Mouse (Mus musculus) forebrain, embryonic 13.5 days (tissue): Measurements from ENCODE around the gene Csrp1. TPM values are rescaled to one million over a fixed set of nuclear protein-coding genes. Genes with fewer than 3 reads are reported as not detected.

Source experiments
- ATAC-seq: fragments of 200-750 bp; cut with Nextera tagmentation; 2 replicates; pipeline ENCODE4 v1.8.0; 2017
- H3K27ac ChIP-seq: fragments of 300-500 bp; sonication (generic); 2 replicates; pipeline ENCODE4 v1.5.1; 2015; ENCODE audit warnings: inconsistent platforms, mild to moderate bottlenecking, moderate library complexity
- H3K27me3 ChIP-seq: fragments of 300-500 bp; sonication (generic); 2 replicates; pipeline ENCODE4 v1.6.1; 2015; ENCODE audit warnings: mild to moderate bottlenecking, inconsistent platforms
- H3K36me3 ChIP-seq: fragments of 300-500 bp; sonication (generic); 2 replicates; pipeline ENCODE4 v1.6.1; 2015; ENCODE audit warnings: mild to moderate bottlenecking, inconsistent platforms; ENCODE audit not compliant: poor library complexity, severe bottlenecking
- H3K4me1 ChIP-seq: fragments of 300-500 bp; sonication (generic); 2 replicates; pipeline ENCODE4 v1.6.1; 2015; ENCODE audit warnings: inconsistent platforms
- H3K4me2 ChIP-seq: fragments of 300-500 bp; sonication (generic); 2 replicates; pipeline ENCODE4 v1.6.1; 2015; ENCODE audit warnings: inconsistent platforms, mild to moderate bottlenecking, moderate library complexity
- H3K4me3 ChIP-seq: fragments of 300-500 bp; sonication (generic); 2 replicates; pipeline ENCODE4 v1.5.1; 2015; ENCODE audit warnings: mild to moderate bottlenecking, inconsistent platforms
- H3K9ac ChIP-seq: fragments of 300-500 bp; sonication (generic); 2 replicates; pipeline ENCODE4 v1.6.1; 2015; ENCODE audit warnings: mild to moderate bottlenecking, inconsistent platforms
- H3K9me3 ChIP-seq: fragments of 300-500 bp; sonication (generic); replicated peaks from 2 replicates; pipeline ENCODE4 v1.6.1; 2016; ENCODE audit warnings: inconsistent platforms
- WGBS: fragments of 180-500 bp; shearing (Covaris S2); methylation state at CpG from one replicate; pipeline ENCODE4 v1.1.7; 2015; 5-methylcytosine and 5-hydroxymethylcytosine counted together
- polyA plus RNA-seq: library from polyadenylated mRNA; unstranded; fragments of >200 nt; fragmentation: Nextera tagmentation; extraction: Ambion mirVana; gene quantifications from 2 replicates; pipeline ENCODE4 v1.2.1, GENCODE M21; 2015

The Csrp1 gene
- polyA plus RNA-seq, 1 experiment from 2014 or later, result 21.7 TPM

GRCm38 (mm10) chr1:135766592-135767306 lies 46.9 kb downstream of the Csrp1 start:
- Histone ChIP-seq H3K4me2 (peak overlapping the region; percentile 96), H3K36me3 (no peaks in the 10 kb centered on the region), H3K9ac (peak overlapping the region; percentile 86), H3K4me1 (peaks cover 20% of the 10 kb centered on the region), H3K27ac (peak overlapping the region; percentile 51), H3K9me3 (no peaks in the 10 kb centered on the region), H3K4me3 (peak overlapping the region; percentile 62), H3K27me3 (peaks cover 9% of the 10 kb centered on the region)
- peak; percentile 28; the same call in 1 of the 2 replicates for ATAC-seq
- WGBS, result 29% methylated on average over 30 of the region's 30 CpGs

GRCm38 (mm10) chr1:135767324-135767890 lies 47.5 kb downstream of the Csrp1 start:
- Histone ChIP-seq H3K27me3 (peaks cover 9% of the 10 kb centered on the region), H3K9ac (0 out of 2 replicates have a peak overlapping the region, but pooled peaks have one; percentile 86), H3K36me3 (no peaks in the 10 kb centered on the region), H3K27ac (no peak overlapping the region), H3K4me2 (peak overlapping the region; percentile 96), H3K4me3 (peak overlapping the region; percentile 62), H3K9me3 (no peaks in the 10 kb centered on the region), H3K4me1 (peaks cover 20% of the 10 kb centered on the region)
- WGBS, result 85% methylated on average over 4 of the region's 4 CpGs
- ATAC-seq, result no peak

GRCm38 (mm10) chr1:135768400-135768799 lies 48.5 kb downstream of the Csrp1 start:
- no peak overlapping the region for H3K4me3 ChIP-seq
- H3K27ac ChIP-seq, result no peak overlapping the region
- peaks cover 20% of the 10 kb centered on the region for H3K4me1 ChIP-seq
- H3K9me3 ChIP-seq, result no peaks in the 10 kb centered on the region
- H3K27me3 ChIP-seq, result peaks cover 9% of the 10 kb centered on the region
- H3K9ac ChIP-seq, result no peak overlapping the region
- H3K36me3 ChIP-seq, result no peaks in the 10 kb centered on the region
- no peak overlapping the region for H3K4me2 ChIP-seq
- ATAC-seq, result no peak
- 96% methylated on average over 2 of the region's 2 CpGs for WGBS

- Histone ChIP-seq H3K36me3 (no peaks in the 10 kb centered on the region), H3K4me1 (peaks cover 20% of the 10 kb centered on the region), H3K4me3 (no peak overlapping the region), H3K9me3 (no peaks in the 10 kb centered on the region), H3K4me2 (no peak overlapping the region), H3K27ac (no peak overlapping the region), H3K27me3 (peaks cover 5% of the 10 kb centered on the region), H3K9ac (no peak overlapping the region)
- no peak for ATAC-seq
- 80% methylated on average over 7 of the region's 7 CpGs for WGBS
Measured at GRCm38 (mm10) chr1:135770237-135770636, 50.4 kb downstream of the Csrp1 start.

- no peak for ATAC-seq
- Histone ChIP-seq H3K4me3 (no peak overlapping the region), H3K27ac (no peak overlapping the region), H3K36me3 (no peaks in the 10 kb centered on the region), H3K4me2 (no peak overlapping the region), H3K4me1 (peaks cover 14% of the 10 kb centered on the region), H3K9ac (no peak overlapping the region), H3K27me3 (no peaks in the 10 kb centered on the region), H3K9me3 (no peaks in the 10 kb centered on the region)
- WGBS, result 66% methylated on average over 12 of the region's 12 CpGs
Measured at GRCm38 (mm10) chr1:135770896-135771572, 51.2 kb downstream of the Csrp1 start.

- Histone ChIP-seq H3K9me3 (no peaks in the 10 kb centered on the region), H3K27me3 (no peaks in the 10 kb centered on the region), H3K4me3 (no peak overlapping the region), H3K36me3 (no peaks in the 10 kb centered on the region), H3K27ac (no peak overlapping the region), H3K4me2 (no peak overlapping the region), H3K4me1 (peaks cover 12% of the 10 kb centered on the region), H3K9ac (no peak overlapping the region)
- 80% methylated on average over 8 of the region's 8 CpGs for WGBS
- ATAC-seq, result no peak
Measured at GRCm38 (mm10) chr1:135771573-135771970, 51.7 kb downstream of the Csrp1 start.

- Histone ChIP-seq H3K4me3 (no peak overlapping the region), H3K9me3 (no peaks in the 10 kb centered on the region), H3K27ac (no peak overlapping the region), H3K4me2 (no peak overlapping the region), H3K27me3 (0 out of 2 replicates have a peak, but pooled peaks cover 3% of the 10 kb centered on the region), H3K9ac (no peak overlapping the region), H3K36me3 (no peaks in the 10 kb centered on the region), H3K4me1 (no peaks in the 10 kb centered on the region)
- no peak for ATAC-seq
Measured at GRCm38 (mm10) chr1:135776596-135776995, 56.7 kb downstream of the Csrp1 start.

- Histone ChIP-seq H3K27ac (no peak overlapping the region), H3K4me3 (no peak overlapping the region), H3K4me2 (no peak overlapping the region), H3K9me3 (no peaks in the 10 kb centered on the region), H3K36me3 (no peaks in the 10 kb centered on the region), H3K27me3 (0 out of 2 replicates have a peak, but pooled peaks cover 3% of the 10 kb centered on the region), H3K9ac (no peak overlapping the region), H3K4me1 (no peaks in the 10 kb centered on the region)
- 96% methylated on average over 1 of the region's 1 CpGs for WGBS
- no peak for ATAC-seq
Measured at GRCm38 (mm10) chr1:135777046-135777445, 57.2 kb downstream of the Csrp1 start.

GRCm38 (mm10) chr1:135778780-135779535 lies 59.1 kb downstream of the Csrp1 start, which contains the start of gene Tnni1:
Gene Tnni1 (plus strand): TSS chr1:135779434.
- no peak within 1 kb of the TSS for H3K9ac ChIP-seq
- 34% methylated on average over 22 of the region's 22 CpGs for WGBS

GRCm38 (mm10) chr1:135780649-135781048 lies 60.8 kb downstream of the Csrp1 start:
- no peaks in the 10 kb centered on the region for H3K36me3 ChIP-seq
- no peak overlapping the region for H3K4me2 ChIP-seq
- WGBS, result 64% methylated on average over 4 of the region's 4 CpGs
- no peak for ATAC-seq
- H3K4me3 ChIP-seq, result no peak overlapping the region
- no peak overlapping the region for H3K27ac ChIP-seq
- H3K9ac ChIP-seq, result peak overlapping the region; percentile 30; the same call in 1 of the 2 replicates
- H3K4me1 ChIP-seq, result no peaks in the 10 kb centered on the region
- no peaks in the 10 kb centered on the region for H3K9me3 ChIP-seq
- H3K27me3 ChIP-seq, result 0 out of 2 replicates have a peak, but pooled peaks cover 3% of the 10 kb centered on the region

More at GRCm38 (mm10) chr1:135778780-135779535, 59.1 kb downstream of the Csrp1 start, which contains the start of gene Tnni1:
- Histone ChIP-seq H3K9me3 (no peaks in the 10 kb centered on the region), H3K36me3 (no peaks in the 10 kb centered on the region), H3K4me3 (no peak within 1 kb of the TSS), H3K27me3 (0 out of 2 replicates have a peak, but pooled peaks cover 3% of the 10 kb centered on the region), H3K4me1 (no peaks in the 10 kb centered on the region), H3K4me2 (no peak within 1 kb of the TSS), H3K27ac (no peak within 1 kb of the TSS)
- ATAC-seq, result no peak

GRCm38 (mm10) chr1:135781220-135781619 lies 61.4 kb downstream of the Csrp1 start:
- Histone ChIP-seq H3K27me3 (0 out of 2 replicates have a peak, but pooled peaks cover 3% of the 10 kb centered on the region), H3K4me2 (no peak overlapping the region), H3K4me1 (no peaks in the 10 kb centered on the region), H3K36me3 (no peaks in the 10 kb centered on the region), H3K4me3 (no peak overlapping the region), H3K27ac (no peak overlapping the region), H3K9me3 (no peaks in the 10 kb centered on the region), H3K9ac (peak overlapping the region; percentile 30; the same call in 1 of the 2 replicates)
- 19% methylated on average over 13 of the region's 13 CpGs for WGBS
- ATAC-seq, result peak; percentile 62; the same call in 1 of the 2 replicates
